Mouse (Mus musculus) C2C12 (cell line): ENCODE results near the gene Camta1.

ENCODE experiments used
- CEBPB ChIP-seq: IDR thresholded peaks from one replicate; pipeline ENCODE4 v1.6.1; 2011; ENCODE audit warnings: low read depth, mild to moderate bottlenecking, control low read depth, moderate library complexity
- CTCF ChIP-seq: IDR thresholded peaks from one replicate; pipeline ENCODE4 v1.5.1; 2011; ENCODE audit not compliant: control insufficient read depth, insufficient read depth, insufficient read length
- FOSL1 ChIP-seq: IDR thresholded peaks from one replicate; pipeline ENCODE4 v1.8.0; 2011; ENCODE audit warnings: mild to moderate bottlenecking, low read length; ENCODE audit not compliant: poor library complexity, insufficient read depth, severe bottlenecking
- MYOD1 ChIP-seq: IDR thresholded peaks from one replicate; pipeline ENCODE4 v1.6.1; 2011; ENCODE audit warnings: low read depth; ENCODE audit not compliant: control insufficient read depth, insufficient read length
- MYOG ChIP-seq: IDR thresholded peaks from one replicate; pipeline ENCODE4 v1.6.1; 2011; ENCODE audit not compliant: control insufficient read depth, insufficient read length; ENCODE audit errors: extremely low read depth

DNA sequence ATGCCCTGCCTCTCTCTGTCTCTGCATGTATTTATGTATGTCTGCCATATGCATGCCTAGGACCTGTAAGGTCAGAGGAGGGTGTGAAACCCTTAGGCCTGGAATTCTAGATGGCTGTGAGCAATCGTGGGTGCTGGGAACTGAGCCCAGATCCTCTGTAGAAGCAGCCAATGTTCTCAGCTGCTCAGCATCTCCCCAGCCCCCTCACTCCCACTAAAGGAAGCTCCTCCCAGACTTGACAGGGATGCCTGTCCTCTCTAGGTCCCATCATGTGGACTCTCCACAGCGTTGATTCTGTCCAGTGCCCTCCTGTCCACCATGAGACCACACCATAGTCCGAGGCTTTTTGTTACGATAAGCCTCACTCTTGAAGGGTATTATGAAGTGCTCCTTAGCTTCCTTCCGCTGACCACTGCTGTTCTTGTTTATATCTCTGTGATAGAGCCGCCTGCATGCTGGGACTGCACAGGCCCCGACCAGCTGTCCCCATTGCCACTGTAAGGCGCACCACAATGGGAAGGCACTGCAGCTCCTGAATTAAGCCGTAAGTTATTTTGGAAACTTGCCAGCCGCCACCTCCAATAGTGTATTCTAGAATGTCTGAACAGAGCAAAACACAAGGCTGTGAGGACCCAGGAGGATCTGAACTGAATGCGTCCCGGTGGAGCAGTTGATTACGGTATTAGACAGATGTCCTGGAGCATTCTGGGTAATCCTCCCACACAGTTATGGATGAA, 905.1 kb downstream of the Camta1 start:
- TF ChIP-seq CTCF, result no peak
- no peak for TF ChIP-seq MYOG
- TF ChIP-seq MYOD1, result no peak
- no peak for TF ChIP-seq CEBPB
- no peak for TF ChIP-seq FOSL1
